Mouse (Mus musculus) ES-Bruce4 (cell line): ENCODE measurements at regions not wholly inside any gene's neighbourhood (a gene's known extent, or its start where the extent isn't known, plus 50 kb on each side); places are given as distances from the start of the nearest gene placed in this dataset.

Source experiments
- CTCF ChIP-seq: IDR thresholded peaks from one replicate; pipeline ENCODE4 v1.8.1; 2011; ENCODE audit warnings: low read depth, low read length
- EP300 ChIP-seq: IDR thresholded peaks from 2 replicates; pipeline ENCODE4 v1.6.1; 2011; ENCODE audit warnings: low read depth, low read length; ENCODE audit not compliant: insufficient read depth

GRCm38 (mm10) chr14:99749308-99750305, 451.1 kb downstream of the Klf5 start:
- TF ChIP-seq EP300 (no peak), CTCF (no peak)
